Mouse (Mus musculus) testis, adult 2 months (tissue): ENCODE results near the gene A630095N17Rik.

Experiments used
- CTCF ChIP-seq: fragments of 200-500 bp; IDR thresholded peaks from 2 replicates; pipeline ENCODE4 v1.5.1; 2012; ENCODE audit warnings: low read depth, mild to moderate bottlenecking, inconsistent platforms, low read length, moderate library complexity; ENCODE audit not compliant: control insufficient read depth, insufficient read depth, insufficient replicate concordance
- POLR2A ChIP-seq: fragments of 200-500 bp; IDR thresholded peaks from 2 replicates; pipeline ENCODE4 v1.6.1; 2012; ENCODE audit warnings: low read depth, mild to moderate bottlenecking, inconsistent platforms, low read length, moderate library complexity; ENCODE audit not compliant: control insufficient read depth

DNA sequence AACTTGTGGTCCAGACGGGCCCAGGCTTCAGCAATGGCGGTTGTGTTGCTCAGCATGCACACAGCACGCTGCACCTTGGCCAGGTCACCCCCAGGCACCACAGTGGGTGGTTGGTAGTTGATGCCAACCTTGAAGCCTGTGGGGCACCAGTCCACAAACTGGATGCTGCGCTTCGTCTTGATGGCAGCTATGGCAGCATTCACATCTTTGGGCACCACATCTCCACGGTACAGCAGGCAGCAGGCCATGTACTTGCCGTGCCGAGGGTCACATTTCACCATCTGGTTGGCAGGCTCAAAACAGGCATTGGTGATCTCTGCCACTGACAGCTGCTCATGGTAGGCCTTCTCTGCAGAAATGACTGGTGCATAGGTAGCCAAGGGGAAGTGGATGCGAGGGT, 16.1 kb downstream of the A630095N17Rik start:
- TF ChIP-seq CTCF (no peak), POLR2A (no peak)
